Mouse (Mus musculus) lung, adult 2 months (tissue): ENCODE measurements around the gene Polr2g. TPM values are rescaled to one million over a fixed set of nuclear protein-coding genes. Genes with fewer than 3 reads are reported as not detected.

Experiments used
- DNase-seq: peaks from one replicate; pipeline ENCODE4 v3.0.0; 2022
- H3K4me1 ChIP-seq: fragments of 200-500 bp; 2 replicates; pipeline ENCODE4 v1.6.1; 2011; ENCODE audit warnings: low read length; ENCODE audit not compliant: control insufficient read depth, insufficient read depth
- H3K4me3 ChIP-seq: fragments of 200-500 bp; replicated peaks from 2 replicates; pipeline ENCODE3; 2011; ENCODE audit warnings: low read depth, mild to moderate bottlenecking, control low read depth, low read length; ENCODE audit errors: extremely low read depth
- CTCF ChIP-seq: fragments of 200-500 bp; IDR thresholded peaks from 2 replicates; pipeline ENCODE4 v1.5.1; 2011; ENCODE audit warnings: mild to moderate bottlenecking, low read length, control low read depth; ENCODE audit not compliant: insufficient read depth
- POLR2A ChIP-seq: fragments of 200-500 bp; IDR thresholded peaks from 2 replicates; pipeline ENCODE4 v1.6.1; 2011; ENCODE audit warnings: low read depth, mild to moderate bottlenecking, control low read depth, low read length, borderline replicate concordance; ENCODE audit errors: extremely low read depth
- WGBS: fragments of 180-500 bp; shearing (Covaris S2); methylation state at CpG from one replicate; pipeline ENCODE4 v1.1.7; 2018; 5-methylcytosine and 5-hydroxymethylcytosine counted together
- polyA plus RNA-seq: library from polyadenylated mRNA; depleted of rRNA; stranded (reverse); fragments of >200 nt; gene quantifications from 2 replicates; pipeline ENCODE4 v1.2.3, GENCODE M21; 2012; rRNA removed

The Polr2g gene
- polyA plus RNA-seq: 26.2 and 42.5 TPM in 2 replicates

- DNase-seq: peak; percentile 86
- TF ChIP-seq POLR2A (peak; percentile 84; the same call in 1 of the 2 replicates), CTCF (no peak)
- Histone ChIP-seq H3K4me3 (peak within 1 kb of the TSS; percentile 82), H3K4me1 (peaks cover 5% of the 10 kb centered on the region; the same call in 1 of the 2 replicates)
- under 1% methylated on average over 25 of the region's 25 CpGs for WGBS
These were observed at the start of gene Polr2g for GRCm38 (mm10) chr19:8798264-8798946. Polr2g (minus strand) TSS chr19:8798577.

- Histone ChIP-seq H3K4me3 (no peak overlapping the region), H3K4me1 (peaks cover 3% of the 10 kb centered on the region; the same call in 1 of the 2 replicates)
- peak; percentile 67 for DNase-seq
- WGBS: 49% methylated on average over 5 of the region's 5 CpGs
- TF ChIP-seq POLR2A (no peak), CTCF (peak; percentile 51; the same call in 1 of the 2 replicates)
These were observed 46.2 kb upstream of the Polr2g start for GRCm38 (mm10) chr19:8844371-8845129.

GRCm38 (mm10) chr19:8842961-8843360 lies 44.6 kb upstream of the Polr2g start:
- peaks cover 8% of the 10 kb centered on the region; the same call in 1 of the 2 replicates for H3K4me1 ChIP-seq
- TF ChIP-seq POLR2A: no peak
- TF ChIP-seq CTCF: no peak
- no peak overlapping the region for H3K4me3 ChIP-seq
- DNase-seq: no peak
- WGBS: 74% methylated on average over 6 of the region's 6 CpGs

GRCm38 (mm10) chr19:8841012-8841411 lies 42.6 kb upstream of the Polr2g start:
- Histone ChIP-seq H3K4me3 (no peak overlapping the region), H3K4me1 (peaks cover 8% of the 10 kb centered on the region; the same call in 1 of the 2 replicates)
- TF ChIP-seq POLR2A: no peak
- TF ChIP-seq CTCF: no peak
- DNase-seq: no peak
- 84% methylated on average over 7 of the region's 7 CpGs for WGBS

GRCm38 (mm10) chr19:8839908-8840791 lies 41.8 kb upstream of the Polr2g start:
- Histone ChIP-seq H3K4me3 (peak overlapping the region; percentile 74), H3K4me1 (peaks cover 8% of the 10 kb centered on the region; the same call in 1 of the 2 replicates)
- TF ChIP-seq POLR2A (peak; percentile 65; the same call in 1 of the 2 replicates), CTCF (no peak)
- WGBS: 27% methylated on average over 29 of the region's 29 CpGs
- DNase-seq: peak; percentile 75

- no peak for TF ChIP-seq POLR2A
- no peak for TF ChIP-seq CTCF
- Histone ChIP-seq H3K4me1 (peaks cover 8% of the 10 kb centered on the region; the same call in 1 of the 2 replicates), H3K4me3 (peak within 1 kb of the TSS; percentile 72)
- DNase-seq: no peak
- 81% methylated on average over 11 of the region's 11 CpGs for WGBS
These were observed 40.9 kb upstream of the Polr2g start, which contains the start of gene Gng3 for GRCm38 (mm10) chr19:8839103-8839907. Gng3 (minus strand) TSS chr19:8839194.

- Histone ChIP-seq H3K4me3 (peak overlapping the region; percentile 72), H3K4me1 (peaks cover 8% of the 10 kb centered on the region; the same call in 1 of the 2 replicates)
- no peak for DNase-seq
- 20% methylated on average over 15 of the region's 15 CpGs for WGBS
- TF ChIP-seq CTCF: no peak
- TF ChIP-seq POLR2A: no peak
These were observed 39.8 kb upstream of the Polr2g start for GRCm38 (mm10) chr19:8838041-8838730.
